Mouse (Mus musculus) stomach, postnatal 0 days (tissue): ENCODE results near the gene Lingo1. TPM values are rescaled to one million over a fixed set of nuclear protein-coding genes. Genes with fewer than 3 reads are reported as not detected.

ENCODE experiments used
- ATAC-seq: fragments of 200-750 bp; cut with Nextera tagmentation; 2 replicates; pipeline ENCODE4 v1.8.0; 2017; ENCODE audit not compliant: low FRiP score, low TSS enrichment
- DNase-seq: peaks from one replicate; pipeline ENCODE4 v3.0.0-alpha.2; 2016; ENCODE audit warnings: low spot score
- H3K27ac ChIP-seq: fragments of 300-500 bp; sonication (generic); replicated peaks from 2 replicates; pipeline ENCODE4 v1.5.1; 2014; ENCODE audit warnings: mild to moderate bottlenecking, control low read depth
- H3K27me3 ChIP-seq: fragments of 300-500 bp; sonication (generic); 2 replicates; pipeline ENCODE4 v1.6.1; 2014; ENCODE audit warnings: low read length; ENCODE audit not compliant: control insufficient read depth, insufficient read depth
- H3K36me3 ChIP-seq: fragments of 300-500 bp; sonication (generic); 2 replicates; pipeline ENCODE4 v1.6.1; 2014; ENCODE audit warnings: low read length, mixed read lengths; ENCODE audit not compliant: control insufficient read depth, insufficient read depth
- H3K4me1 ChIP-seq: fragments of 300-500 bp; sonication (generic); replicated peaks from 2 replicates; pipeline ENCODE4 v1.6.1; 2014; ENCODE audit warnings: antibody characterized with exemption; ENCODE audit not compliant: control insufficient read depth, insufficient read depth
- H3K4me2 ChIP-seq: fragments of 300-500 bp; sonication (generic); replicated peaks from 2 replicates; pipeline ENCODE4 v1.6.1; 2014; ENCODE audit warnings: low read depth, mild to moderate bottlenecking, control low read depth, moderate library complexity
- H3K4me3 ChIP-seq: fragments of 300-500 bp; sonication (generic); 2 replicates; pipeline ENCODE4 v1.5.1; 2014; ENCODE audit warnings: low read depth, low read length, control low read depth
- H3K9ac ChIP-seq: fragments of 300-500 bp; sonication (generic); 2 replicates; pipeline ENCODE4 v1.6.1; 2014; ENCODE audit warnings: mild to moderate bottlenecking, low read length, control low read depth, mixed read lengths
- H3K9me3 ChIP-seq: fragments of 300-500 bp; sonication (generic); 2 replicates; pipeline ENCODE4 v1.6.1; 2016; ENCODE audit warnings: low read length; ENCODE audit not compliant: control insufficient read depth
- CTCF ChIP-seq: IDR thresholded peaks from 2 replicates; pipeline ENCODE4 v1.5.1; 2016; ENCODE audit warnings: antibody characterized with exemption, low read depth, mild to moderate bottlenecking, moderate library complexity
- EP300 ChIP-seq: optimal IDR thresholded peaks from 2 replicates; pipeline ENCODE3; 2016; ENCODE audit warnings: antibody characterized with exemption
- WGBS: fragments of 180-500 bp; shearing (Covaris S2); extraction: QIAGEN DNeasy Blood & Tissue Kit; methylation state at CpG from one replicate; pipeline ENCODE4 v1.1.7; 2014; 5-methylcytosine and 5-hydroxymethylcytosine counted together
- polyA plus RNA-seq: library from polyadenylated mRNA; unstranded; fragments of >200 nt; fragmentation: Nextera tagmentation; extraction: Ambion mirVana; gene quantifications from 2 replicates; pipeline ENCODE4 v1.2.1, GENCODE M21; 2015

The Lingo1 gene
- polyA plus RNA-seq, 1 experiment from 2014 or later, result 0.99 TPM

DNA sequence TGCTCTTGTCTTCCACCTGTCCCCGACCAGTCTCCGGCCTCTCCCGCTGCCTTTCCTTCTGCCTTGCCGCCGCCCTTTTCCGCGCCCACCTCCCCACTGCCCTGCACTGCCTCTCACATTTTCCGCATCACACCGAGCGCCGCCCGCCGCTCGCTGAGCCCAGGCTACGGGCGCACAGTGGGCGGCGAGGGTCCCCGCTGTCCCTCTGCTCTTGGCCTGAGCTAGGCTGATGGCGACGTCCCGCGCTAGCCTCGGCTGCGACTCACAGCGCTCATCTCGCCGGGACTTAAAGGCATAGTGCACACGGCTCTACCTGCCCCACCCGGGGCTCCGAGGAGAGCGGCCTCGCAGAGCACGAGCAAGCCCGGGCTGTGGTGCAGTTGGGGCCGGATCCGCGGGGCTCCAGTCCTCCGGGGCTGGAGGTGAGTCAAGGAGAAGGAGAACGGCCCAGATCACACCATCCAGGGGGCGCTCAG lies 426 bp upstream of the Lingo1 start:
- ATAC-seq, result no peak
- H3K9me3 ChIP-seq, result no peaks in the 10 kb centered on the region
- H3K4me2 ChIP-seq, result peak overlapping the region; percentile 71
- under 1% methylated on average over 40 of the region's 41 CpGs for WGBS
- no peaks in the 10 kb centered on the region for H3K36me3 ChIP-seq
- peak overlapping the region; percentile 43 for H3K4me3 ChIP-seq
- DNase-seq, result peak; percentile 16
- H3K4me1 ChIP-seq, result no peaks in the 10 kb centered on the region
- TF ChIP-seq EP300, result no peak
- no peak for TF ChIP-seq CTCF
- no peak overlapping the region for H3K9ac ChIP-seq
- peaks cover 23% of the 10 kb centered on the region for H3K27me3 ChIP-seq
- H3K27ac ChIP-seq, result no peak overlapping the region

DNA sequence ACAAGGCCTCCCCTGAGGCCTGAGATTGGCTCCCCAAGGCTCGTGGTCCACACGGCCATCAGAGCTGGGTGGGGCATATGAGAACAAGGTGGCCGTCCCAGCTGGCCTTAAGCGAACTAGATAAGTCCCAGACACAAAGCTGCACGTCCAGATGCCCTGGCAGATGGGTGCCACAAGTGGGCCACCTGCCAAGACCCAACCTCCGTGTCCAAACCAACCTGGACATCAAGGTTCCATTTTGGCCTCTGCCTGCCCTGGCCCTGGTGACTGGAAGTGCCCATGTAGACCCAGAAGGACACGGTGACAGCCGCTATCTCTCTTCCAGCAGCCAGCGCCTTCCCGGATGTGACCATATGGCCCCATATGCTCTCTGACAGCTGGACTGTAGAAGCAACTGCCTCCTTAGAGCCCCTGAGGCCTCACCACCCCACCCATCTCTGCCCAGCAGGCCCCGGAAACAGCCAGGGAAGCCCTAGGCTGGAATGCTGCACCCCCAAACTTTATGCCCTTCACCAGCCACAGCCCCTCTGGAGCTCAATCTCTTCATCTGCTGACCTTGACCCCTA lies 4.5 kb downstream of the Lingo1 start:
- DNase-seq, result no peak
- Histone ChIP-seq H3K27me3 (peaks cover 11% of the 10 kb centered on the region), H3K9me3 (no peaks in the 10 kb centered on the region), H3K9ac (no peak overlapping the region), H3K4me3 (no peak overlapping the region), H3K4me2 (no peak overlapping the region), H3K36me3 (no peaks in the 10 kb centered on the region), H3K27ac (no peak overlapping the region), H3K4me1 (no peaks in the 10 kb centered on the region)
- 70% methylated on average over 11 of the region's 11 CpGs for WGBS
- TF ChIP-seq EP300, result no peak
- TF ChIP-seq CTCF, result no peak
- ATAC-seq, result no peak

DNA sequence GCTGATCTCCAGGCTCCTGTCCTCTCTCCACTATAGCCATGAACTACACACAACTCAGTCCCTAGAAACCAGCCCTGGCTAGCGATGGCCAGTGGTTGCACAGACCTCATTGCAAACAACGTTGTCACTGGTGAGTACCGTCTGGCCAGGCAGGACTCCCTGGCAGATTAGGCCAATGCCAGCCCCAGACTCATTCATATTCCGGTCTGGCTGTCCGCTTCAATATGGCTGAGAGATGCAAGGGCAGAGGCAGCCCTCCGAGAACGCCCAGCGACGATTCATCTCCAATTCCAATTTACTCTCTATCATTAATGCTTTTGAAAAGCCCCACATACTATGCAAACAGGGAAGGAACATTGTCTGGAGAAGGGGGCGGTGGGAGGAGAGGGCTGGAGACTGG lies 11.7 kb downstream of the Lingo1 start:
- Histone ChIP-seq H3K4me1 (no peaks in the 10 kb centered on the region), H3K36me3 (no peaks in the 10 kb centered on the region), H3K27me3 (no peaks in the 10 kb centered on the region), H3K9ac (no peak overlapping the region), H3K4me3 (no peak overlapping the region), H3K27ac (no peak overlapping the region), H3K9me3 (no peaks in the 10 kb centered on the region), H3K4me2 (no peak overlapping the region)
- TF ChIP-seq CTCF (no peak), EP300 (no peak)
- WGBS, result 81% methylated on average over 10 of the region's 10 CpGs
- ATAC-seq (no peak), DNase-seq (no peak)

DNA sequence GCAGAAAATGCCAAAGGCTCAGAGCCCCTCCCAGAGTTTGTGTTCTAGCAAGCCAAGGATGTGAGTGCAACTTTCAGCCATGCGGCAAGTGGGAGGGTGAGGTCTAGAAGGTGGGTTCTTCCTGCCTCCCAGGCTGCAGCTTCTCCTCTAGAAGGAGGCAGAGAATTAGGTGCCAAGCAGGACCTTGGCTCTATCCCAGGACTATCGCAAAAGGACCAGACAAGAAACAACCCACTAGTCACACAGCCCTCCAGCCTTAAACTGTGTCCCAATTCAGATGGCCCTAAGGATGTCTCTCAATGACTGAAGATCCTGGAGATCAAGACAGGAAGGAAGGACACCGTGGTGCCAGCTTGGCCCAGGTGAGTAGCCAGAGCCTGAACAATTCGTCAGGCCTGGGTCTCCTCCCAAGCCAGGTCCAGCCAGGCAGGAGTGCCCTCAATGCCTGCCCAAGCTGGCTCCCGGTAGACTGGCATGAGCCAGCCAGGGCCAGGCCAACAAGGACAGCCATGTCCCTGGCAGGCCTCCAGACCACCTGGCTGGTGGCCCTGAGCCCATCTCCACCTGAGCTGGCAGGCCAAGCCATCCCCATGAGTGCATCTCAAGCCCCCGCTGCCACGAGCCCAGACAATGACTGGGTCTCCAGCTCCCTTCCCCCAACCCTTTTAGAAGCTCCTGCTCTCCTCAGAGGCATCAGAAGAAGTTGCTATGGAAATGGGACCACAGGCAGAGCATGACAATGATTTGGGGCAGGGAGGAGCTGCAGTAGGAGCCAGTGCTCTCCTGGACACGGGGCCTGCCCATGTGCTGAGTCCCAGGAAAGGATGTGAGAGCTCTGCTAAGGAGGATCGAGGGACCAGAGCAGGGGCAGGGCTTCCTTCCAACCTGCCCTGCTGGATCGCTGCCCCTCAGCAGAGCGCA lies 19.1 kb downstream of the Lingo1 start:
- no peak for TF ChIP-seq CTCF
- no peak for TF ChIP-seq EP300
- no peaks in the 10 kb centered on the region for H3K9me3 ChIP-seq
- 71% methylated on average over 11 of the region's 11 CpGs for WGBS
- H3K36me3 ChIP-seq, result no peaks in the 10 kb centered on the region
- H3K4me3 ChIP-seq, result no peak overlapping the region
- H3K27me3 ChIP-seq, result no peaks in the 10 kb centered on the region
- H3K27ac ChIP-seq, result no peak overlapping the region
- H3K4me2 ChIP-seq, result no peak overlapping the region
- H3K4me1 ChIP-seq, result no peaks in the 10 kb centered on the region
- ATAC-seq (no peak), DNase-seq (no peak)
- no peak overlapping the region for H3K9ac ChIP-seq

DNA sequence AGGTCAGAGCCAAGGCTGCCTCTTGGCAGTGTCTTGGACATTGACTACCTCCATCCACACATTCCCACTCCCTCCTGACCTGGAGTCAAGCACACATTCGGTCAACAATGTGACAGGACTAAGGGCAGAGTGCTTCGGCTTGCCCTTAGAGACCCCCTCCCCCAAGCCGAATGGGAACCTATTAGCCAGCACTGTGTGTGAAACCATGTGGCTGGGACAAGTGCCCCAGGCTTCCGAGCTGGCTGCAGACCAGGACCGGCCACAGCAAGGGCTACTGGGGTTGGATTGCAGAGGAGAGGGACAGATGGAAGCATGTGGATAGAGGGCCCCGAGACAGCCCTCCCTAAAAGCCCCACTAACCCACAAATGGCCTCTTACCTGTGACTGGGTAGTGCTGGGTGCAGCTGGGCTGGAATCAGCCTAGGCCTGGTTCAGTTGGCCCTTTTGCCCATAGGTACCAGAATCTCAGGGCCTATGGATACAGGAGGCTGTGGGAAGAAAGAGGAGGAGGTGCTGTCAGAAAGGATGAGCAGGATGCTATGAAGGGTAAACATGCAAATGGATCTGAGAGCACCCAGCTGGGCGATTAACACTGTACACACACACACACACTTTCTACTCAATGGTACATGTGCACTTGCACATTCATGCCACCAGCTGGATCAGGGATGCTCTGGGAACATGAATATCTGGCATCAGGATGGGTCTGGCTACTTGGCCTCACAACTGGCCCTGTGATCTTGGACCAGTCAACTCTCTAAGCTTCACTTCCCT lies 20.9 kb downstream of the Lingo1 start:
- Histone ChIP-seq H3K9ac (no peak overlapping the region), H3K27me3 (no peaks in the 10 kb centered on the region), H3K4me1 (no peaks in the 10 kb centered on the region), H3K9me3 (no peaks in the 10 kb centered on the region), H3K4me2 (no peak overlapping the region), H3K27ac (no peak overlapping the region), H3K36me3 (no peaks in the 10 kb centered on the region), H3K4me3 (no peak overlapping the region)
- 68% methylated on average over 7 of the region's 7 CpGs for WGBS
- DNase-seq (no peak), ATAC-seq (no peak)
- no peak for TF ChIP-seq CTCF
- TF ChIP-seq EP300, result no peak
